Mouse (Mus musculus) heart, embryonic 13.5 days (tissue): ENCODE measurements around the gene Tfpi. TPM values are rescaled to one million over a fixed set of nuclear protein-coding genes. Genes with fewer than 3 reads are reported as not detected.
A peak's percentile ranks its signal among the peaks of the same experiment; 100 is the strongest.
"Not testable (repeated sequence)": the region's sequence is repeated elsewhere in the genome, so short reads cannot be mapped to it uniquely, and the experiment has no call there.

Experiments
- ATAC-seq: fragments of 200-750 bp; cut with Nextera tagmentation; 2 replicates; pipeline ENCODE4 v1.8.0; 2017; ENCODE audit warnings: moderate TSS enrichment; ENCODE audit not compliant: insufficient number of reproducible peaks, low FRiP score, low TSS enrichment; ENCODE audit errors: extremely low read depth
- H3K27ac ChIP-seq: fragments of 300-500 bp; sonication (generic); replicated peaks from 2 replicates; pipeline ENCODE4 v1.5.1; 2015; ENCODE audit warnings: moderate library complexity, mild to moderate bottlenecking, inconsistent platforms
- H3K27me3 ChIP-seq: fragments of 300-500 bp; sonication (generic); replicated peaks from 2 replicates; pipeline ENCODE4 v1.6.1; 2015; ENCODE audit warnings: mild to moderate bottlenecking, inconsistent platforms
- H3K36me3 ChIP-seq: fragments of 300-500 bp; sonication (generic); 2 replicates; pipeline ENCODE4 v1.6.1; 2015; ENCODE audit warnings: mild to moderate bottlenecking, inconsistent platforms
- H3K4me1 ChIP-seq: fragments of 300-500 bp; sonication (generic); 2 replicates; pipeline ENCODE4 v1.6.1; 2015; ENCODE audit warnings: inconsistent platforms
- H3K4me2 ChIP-seq: fragments of 300-500 bp; sonication (generic); 2 replicates; pipeline ENCODE4 v1.6.1; 2015; ENCODE audit warnings: inconsistent platforms, mild to moderate bottlenecking, moderate library complexity
- H3K4me3 ChIP-seq: fragments of 300-500 bp; sonication (generic); 2 replicates; pipeline ENCODE4 v1.5.1; 2015; ENCODE audit warnings: moderate library complexity, mild to moderate bottlenecking, inconsistent platforms
- H3K9ac ChIP-seq: fragments of 300-500 bp; sonication (generic); 2 replicates; pipeline ENCODE4 v1.6.1; 2015; ENCODE audit warnings: inconsistent platforms, mild to moderate bottlenecking, moderate library complexity
- H3K9me3 ChIP-seq: fragments of 300-500 bp; sonication (generic); 2 replicates; pipeline ENCODE4 v1.6.1; 2016; ENCODE audit warnings: inconsistent platforms
- WGBS: fragments of 180-500 bp; shearing (Covaris S2); methylation state at CpG from one replicate; pipeline ENCODE4 v1.1.7; 2015; ENCODE audit warnings: mixed read lengths; 5-methylcytosine and 5-hydroxymethylcytosine counted together
- polyA plus RNA-seq: library from polyadenylated mRNA; unstranded; fragments of >200 nt; fragmentation: Nextera tagmentation; extraction: Ambion mirVana; gene quantifications from 2 replicates; pipeline ENCODE4 v1.2.1, GENCODE M21; 2015

Gene Tfpi
- polyA plus RNA-seq, 1 experiment from 2014 or later = 72.0 TPM

DNA sequence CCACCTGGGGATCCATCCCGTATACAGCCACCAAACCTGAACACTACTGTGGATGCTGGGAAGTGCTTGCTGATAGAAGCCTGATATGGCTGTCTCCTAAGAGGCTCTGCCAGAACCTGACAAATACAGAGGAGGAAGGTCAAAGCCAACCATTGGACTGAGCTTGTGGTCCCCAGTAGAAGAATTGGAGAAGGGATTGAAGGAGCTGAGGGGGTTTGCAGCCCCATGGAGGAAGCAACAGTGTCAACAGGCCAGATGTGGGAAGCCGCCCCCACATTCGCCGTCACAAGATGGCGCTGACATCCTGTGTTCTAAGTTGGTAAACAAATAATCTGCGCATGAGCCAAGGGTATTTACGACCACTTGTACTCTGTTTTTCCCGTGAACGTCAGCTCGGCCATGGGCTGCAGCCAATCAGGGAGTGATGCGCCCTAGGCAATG, 28.4 kb upstream of the Tfpi start:
- peak overlapping the region; percentile 51 for H3K27ac ChIP-seq
- 46% methylated on average over 5 of the region's 11 CpGs for WGBS

DNA sequence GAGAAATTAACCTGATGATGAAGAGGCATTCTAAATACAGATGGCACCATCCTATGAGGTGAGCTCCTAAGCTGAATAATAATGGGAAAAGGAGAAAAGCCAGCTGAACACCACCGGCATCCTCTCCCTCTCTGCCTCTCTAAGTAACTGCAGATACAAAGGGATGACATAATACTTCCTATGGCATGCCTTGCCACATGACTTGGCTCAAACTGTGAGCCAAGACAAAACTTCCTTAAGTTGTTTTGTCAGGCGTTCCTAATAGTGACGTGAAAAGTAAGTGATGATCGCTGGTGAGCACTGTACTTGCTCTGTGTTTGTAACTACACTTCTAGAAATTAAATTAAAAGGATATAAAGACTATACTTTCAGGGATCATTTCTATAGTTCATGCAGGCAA, 27.7 kb upstream of the Tfpi start:
- Histone ChIP-seq H3K4me1 (no peaks in the 10 kb centered on the region), H3K9ac (no peak overlapping the region), H3K27ac (peak overlapping the region; percentile 51; the same call in 1 of the 2 replicates), H3K4me3 (no peak overlapping the region), H3K9me3 (no peaks in the 10 kb centered on the region), H3K27me3 (no peaks in the 10 kb centered on the region), H3K4me2 (no peak overlapping the region), H3K36me3 (no peaks in the 10 kb centered on the region)
- WGBS = 51% methylated on average over 4 of the region's 4 CpGs
- ATAC-seq = no peak; the same call in 1 of the 2 replicates

More for the DNA sequence above, 28.4 kb upstream of the Tfpi start:
- H3K4me2 ChIP-seq = peak overlapping the region; percentile 40
- H3K27me3 ChIP-seq, H3K4me1 ChIP-seq, H3K9me3 ChIP-seq, H3K36me3 ChIP-seq, ATAC-seq: not testable (repeated sequence)
- peak overlapping the region; percentile 8 for H3K4me3 ChIP-seq
- H3K9ac ChIP-seq = 0 out of 2 replicates have a peak overlapping the region, but pooled peaks have one; percentile 47

DNA sequence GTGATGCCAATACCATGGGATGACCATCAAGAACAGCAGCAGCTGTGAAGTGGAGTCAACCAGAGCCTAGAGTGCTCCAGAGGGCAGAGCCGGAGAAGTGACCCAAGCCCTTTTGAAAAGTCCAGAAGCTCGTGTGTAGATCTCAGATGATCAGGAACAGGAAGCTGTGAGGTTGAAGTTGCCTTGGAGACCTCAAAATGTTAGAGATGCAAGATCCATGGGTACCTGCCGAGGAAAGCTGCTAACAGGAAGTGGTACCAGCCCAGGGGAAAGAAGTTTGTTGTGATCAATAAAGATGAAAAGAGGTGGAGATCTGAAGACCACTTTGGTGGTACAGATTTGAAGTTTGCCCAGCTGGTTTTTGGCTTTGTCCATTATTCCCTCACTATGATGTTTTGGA, 22.3 kb upstream of the Tfpi start:
- Histone ChIP-seq H3K36me3 (no peaks in the 10 kb centered on the region), H3K4me1 (no peaks in the 10 kb centered on the region), H3K27me3 (no peaks in the 10 kb centered on the region), H3K9me3 (no peaks in the 10 kb centered on the region), H3K9ac (no peak overlapping the region), H3K27ac (no peak overlapping the region), H3K4me3 (no peak overlapping the region), H3K4me2 (no peak overlapping the region)
- ATAC-seq = no peak
- WGBS = 63% methylated on average over 3 of the region's 3 CpGs

DNA sequence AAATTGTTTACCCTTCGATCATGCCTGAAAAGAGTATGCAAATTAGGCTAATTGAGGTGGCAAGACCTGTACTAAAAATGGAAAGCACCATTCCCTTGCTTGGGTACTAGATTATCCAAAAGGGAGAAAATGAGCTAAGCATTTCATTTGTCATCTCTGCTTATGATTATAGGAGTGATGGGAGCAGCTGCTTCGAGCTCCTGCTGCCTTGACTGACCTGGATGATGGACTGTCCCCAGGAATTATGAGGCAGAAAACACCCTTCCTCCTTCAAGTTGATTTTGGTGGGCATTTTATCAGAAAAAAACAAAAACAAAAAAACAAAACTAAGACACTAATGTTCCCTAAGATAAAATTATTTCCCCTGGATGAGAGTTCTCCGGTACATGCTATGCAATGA, 18.5 kb upstream of the Tfpi start:
- no peak for ATAC-seq
- Histone ChIP-seq H3K4me3 (no peak overlapping the region), H3K4me1 (no peaks in the 10 kb centered on the region), H3K36me3 (no peaks in the 10 kb centered on the region), H3K27me3 (no peaks in the 10 kb centered on the region), H3K4me2 (no peak overlapping the region), H3K9ac (no peak overlapping the region), H3K27ac (no peak overlapping the region), H3K9me3 (no peaks in the 10 kb centered on the region)
- WGBS = 75% methylated on average over 3 of the region's 3 CpGs

DNA sequence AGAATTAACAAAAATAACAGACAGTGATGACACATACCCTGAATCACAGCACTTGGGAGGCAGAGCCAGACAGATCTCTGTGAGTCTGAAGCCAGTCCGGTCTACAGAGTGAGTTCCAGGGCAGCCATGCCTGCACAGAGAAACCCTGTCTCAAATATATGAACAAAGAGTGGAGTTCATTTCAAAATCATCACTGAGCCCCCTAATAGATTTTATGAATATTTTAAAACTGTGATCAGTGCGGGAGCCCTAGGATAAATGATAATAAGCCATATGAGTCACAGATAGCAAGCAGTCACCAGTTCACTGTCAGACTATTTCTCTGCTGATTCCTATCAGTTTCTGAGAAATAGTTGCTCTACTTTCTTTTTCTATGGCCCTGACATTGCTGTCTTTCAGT, 17.1 kb upstream of the Tfpi start:
- H3K9ac ChIP-seq = no peak overlapping the region
- no peak overlapping the region for H3K4me3 ChIP-seq
- H3K27me3 ChIP-seq = no peaks in the 10 kb centered on the region
- 87% methylated on average over 2 of the region's 2 CpGs for WGBS
- H3K4me1 ChIP-seq = no peaks in the 10 kb centered on the region
- no peak overlapping the region for H3K4me2 ChIP-seq
- H3K9me3 ChIP-seq = no peaks in the 10 kb centered on the region
- H3K27ac ChIP-seq = no peak overlapping the region
- H3K36me3 ChIP-seq = no peaks in the 10 kb centered on the region
- no peak for ATAC-seq

DNA sequence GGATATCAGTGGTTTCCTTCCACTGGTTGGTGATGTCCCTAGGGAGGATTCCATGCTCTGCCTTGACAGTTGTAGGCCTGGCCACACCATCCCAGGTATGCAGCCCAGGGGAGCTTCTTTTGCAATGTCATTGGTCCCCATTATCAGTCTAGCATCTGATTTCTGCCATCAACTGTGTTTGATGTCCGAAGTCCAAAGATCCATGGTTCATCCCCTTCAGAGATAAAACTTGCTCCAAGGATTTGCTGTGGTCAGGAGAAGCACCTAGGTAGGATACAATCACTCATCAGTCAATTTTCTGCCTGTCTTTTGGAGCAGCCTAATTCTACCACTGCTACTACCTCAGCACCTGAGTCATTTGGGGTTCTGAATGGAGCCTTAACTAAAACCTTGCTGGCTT, 15.1 kb upstream of the Tfpi start:
- Histone ChIP-seq H3K9ac (no peak overlapping the region), H3K9me3 (no peaks in the 10 kb centered on the region), H3K4me3 (no peak overlapping the region), H3K27me3 (no peaks in the 10 kb centered on the region), H3K27ac (no peak overlapping the region), H3K36me3 (no peaks in the 10 kb centered on the region), H3K4me1 (0 out of 2 replicates have a peak, but pooled peaks cover 2% of the 10 kb centered on the region), H3K4me2 (no peak overlapping the region)
- 71% methylated on average over 1 of the region's 1 CpGs for WGBS
- ATAC-seq = no peak

DNA sequence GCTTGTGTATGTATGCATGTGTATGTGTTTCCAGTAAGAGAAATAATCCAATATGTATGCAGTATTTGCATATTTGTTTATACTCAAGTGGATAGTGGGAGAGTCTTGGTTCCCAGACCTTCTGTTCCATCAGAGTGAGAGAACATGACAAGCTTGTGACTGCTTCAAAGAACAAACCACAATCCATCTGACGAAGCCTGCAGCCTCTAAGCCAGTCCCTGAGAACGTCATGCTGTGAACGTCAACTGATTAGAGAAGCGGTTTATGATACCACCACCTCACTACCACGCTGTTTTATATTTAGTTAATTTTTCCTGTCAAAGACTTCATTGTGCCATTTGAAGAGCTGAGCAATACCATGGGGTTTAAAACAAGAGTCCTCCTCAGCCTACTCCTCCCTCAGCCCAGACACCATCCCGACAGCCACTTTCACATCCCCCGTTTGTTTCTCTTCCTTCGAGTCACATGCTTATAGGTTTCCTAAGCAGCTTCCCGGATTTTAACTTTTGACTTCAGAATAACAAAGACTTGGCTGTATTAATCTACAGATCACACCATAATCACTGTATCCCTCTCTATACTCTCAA, 11.2 kb upstream of the Tfpi start:
- Histone ChIP-seq H3K27ac (no peak overlapping the region), H3K27me3 (no peaks in the 10 kb centered on the region), H3K9me3 (no peaks in the 10 kb centered on the region), H3K4me2 (no peak overlapping the region), H3K9ac (0 out of 2 replicates have a peak overlapping the region, but pooled peaks have one; percentile 28), H3K4me1 (0 out of 2 replicates have a peak, but pooled peaks cover 2% of the 10 kb centered on the region), H3K36me3 (no peaks in the 10 kb centered on the region), H3K4me3 (no peak overlapping the region)
- no peak for ATAC-seq
- 38% methylated on average over 9 of the region's 9 CpGs for WGBS

DNA sequence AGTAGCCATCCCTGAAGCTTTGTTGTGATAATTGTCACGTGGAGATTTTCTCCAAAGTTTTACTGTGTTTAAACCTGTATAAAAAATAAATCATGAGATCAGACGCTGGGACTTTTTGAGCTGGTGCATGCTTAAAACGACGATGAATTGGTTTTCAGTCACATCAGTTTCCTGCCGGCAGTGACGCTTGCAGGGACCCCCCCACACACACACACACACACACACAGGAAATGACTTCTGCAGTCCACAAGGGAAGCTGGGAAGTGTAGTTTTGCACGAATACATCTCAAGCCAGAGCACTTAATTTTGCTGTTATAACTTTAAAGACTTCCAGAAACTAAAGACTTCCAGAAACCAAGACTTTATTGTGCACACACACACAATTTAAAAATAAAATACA, 5.3 kb upstream of the Tfpi start:
- H3K4me1 ChIP-seq = peaks cover 9% of the 10 kb centered on the region
- ATAC-seq = peak; percentile 63; the same call in 1 of the 2 replicates
- no peaks in the 10 kb centered on the region for H3K27me3 ChIP-seq
- H3K36me3 ChIP-seq = no peaks in the 10 kb centered on the region
- 0 out of 2 replicates have a peak overlapping the region, but pooled peaks have one; percentile 12 for H3K27ac ChIP-seq
- H3K9ac ChIP-seq = 0 out of 2 replicates have a peak overlapping the region, but pooled peaks have one; percentile 28
- 33% methylated on average over 7 of the region's 7 CpGs for WGBS
- no peaks in the 10 kb centered on the region for H3K9me3 ChIP-seq
- H3K4me2 ChIP-seq = peak overlapping the region; percentile 53
- peak overlapping the region; percentile 17; the same call in 1 of the 2 replicates for H3K4me3 ChIP-seq

DNA sequence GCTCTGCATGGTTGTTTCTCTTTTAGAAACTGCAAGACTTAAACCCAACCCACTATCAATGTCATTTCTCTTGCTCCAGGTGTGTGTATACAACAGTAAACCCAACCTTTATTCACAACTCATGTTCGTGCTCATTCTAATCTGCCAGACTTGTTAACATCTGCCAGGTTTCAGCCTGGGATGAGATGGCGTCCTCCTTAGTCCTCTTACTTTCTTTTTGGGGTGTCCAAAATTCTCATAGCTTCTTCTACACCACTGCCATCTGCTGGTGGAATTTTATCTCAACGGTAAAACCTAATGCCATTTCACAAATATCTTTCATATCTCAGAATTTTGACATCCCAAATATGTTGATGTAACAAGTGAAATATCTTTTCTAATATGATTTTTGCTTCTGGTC, 2.5 kb upstream of the Tfpi start:
- Histone ChIP-seq H3K9ac (0 out of 2 replicates have a peak overlapping the region, but pooled peaks have one; percentile 29), H3K36me3 (peaks cover 3% of the 10 kb centered on the region; the same call in 1 of the 2 replicates), H3K4me2 (peak overlapping the region; percentile 50), H3K4me1 (peaks cover 37% of the 10 kb centered on the region), H3K27ac (no peak overlapping the region), H3K4me3 (no peak overlapping the region; the same call in 1 of the 2 replicates), H3K27me3 (no peaks in the 10 kb centered on the region), H3K9me3 (no peaks in the 10 kb centered on the region)
- ATAC-seq = no peak
- 15% methylated on average over 3 of the region's 3 CpGs for WGBS

DNA sequence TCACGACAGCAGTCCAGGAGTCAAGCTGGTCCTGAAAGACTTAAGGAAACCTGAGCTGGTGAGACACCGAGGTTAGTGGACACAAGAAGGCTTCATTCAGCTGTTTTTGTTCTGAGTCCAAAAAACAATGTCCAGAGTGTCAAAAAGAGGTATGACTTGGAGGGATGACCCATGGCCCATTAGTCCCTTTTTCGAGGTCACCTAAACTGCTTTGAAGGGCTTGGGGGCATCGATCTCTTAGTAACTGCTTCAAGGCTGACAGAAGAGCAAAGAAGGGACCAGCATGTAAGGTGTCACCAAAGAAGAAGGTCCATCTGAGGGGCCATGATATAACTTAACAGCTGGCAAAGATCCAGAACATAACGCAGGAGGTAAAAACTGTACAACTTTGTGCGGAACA, 1.2 kb upstream of the Tfpi start:
- no peak for ATAC-seq
- no peak overlapping the region for H3K4me2 ChIP-seq
- no peaks in the 10 kb centered on the region for H3K9me3 ChIP-seq
- peaks cover 16% of the 10 kb centered on the region for H3K36me3 ChIP-seq
- H3K9ac ChIP-seq = no peak overlapping the region
- no peak overlapping the region for H3K27ac ChIP-seq
- WGBS = 91% methylated on average over 6 of the region's 6 CpGs
- H3K4me1 ChIP-seq = peaks cover 48% of the 10 kb centered on the region
- H3K4me3 ChIP-seq = no peak overlapping the region
- H3K27me3 ChIP-seq = no peaks in the 10 kb centered on the region

DNA sequence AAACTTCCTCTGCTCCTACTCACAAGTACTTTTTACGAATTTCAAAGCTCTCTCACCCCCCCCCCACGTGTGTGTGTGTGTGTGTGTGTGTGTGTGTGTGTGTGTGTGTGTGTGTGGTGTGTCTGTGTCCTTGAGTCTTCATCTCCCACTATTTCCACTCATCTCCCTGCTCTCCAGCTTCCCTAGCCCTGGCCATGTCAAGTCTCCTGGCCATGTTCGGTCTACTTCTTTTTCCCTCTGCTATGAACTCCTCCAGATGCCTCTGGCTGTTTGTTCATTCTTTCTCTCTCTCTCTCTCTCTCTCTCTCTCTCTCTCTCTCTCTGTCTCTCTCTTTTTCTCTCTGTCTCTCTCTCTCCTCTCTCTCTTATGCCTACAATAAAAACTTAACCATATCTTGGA, 444 bp downstream of the Tfpi start:
- H3K4me1 ChIP-seq = peaks cover 48% of the 10 kb centered on the region
- peak overlapping the region; percentile 51 for H3K4me3 ChIP-seq
- 21% methylated on average over 2 of the region's 3 CpGs for WGBS
- peak overlapping the region; percentile 83 for H3K9ac ChIP-seq
- no peaks in the 10 kb centered on the region for H3K9me3 ChIP-seq
- H3K36me3 ChIP-seq = peaks cover 29% of the 10 kb centered on the region
- H3K27me3 ChIP-seq = no peaks in the 10 kb centered on the region
- H3K27ac ChIP-seq = peak overlapping the region; percentile 96
- no peak for ATAC-seq
- peak overlapping the region; percentile 66 for H3K4me2 ChIP-seq

DNA sequence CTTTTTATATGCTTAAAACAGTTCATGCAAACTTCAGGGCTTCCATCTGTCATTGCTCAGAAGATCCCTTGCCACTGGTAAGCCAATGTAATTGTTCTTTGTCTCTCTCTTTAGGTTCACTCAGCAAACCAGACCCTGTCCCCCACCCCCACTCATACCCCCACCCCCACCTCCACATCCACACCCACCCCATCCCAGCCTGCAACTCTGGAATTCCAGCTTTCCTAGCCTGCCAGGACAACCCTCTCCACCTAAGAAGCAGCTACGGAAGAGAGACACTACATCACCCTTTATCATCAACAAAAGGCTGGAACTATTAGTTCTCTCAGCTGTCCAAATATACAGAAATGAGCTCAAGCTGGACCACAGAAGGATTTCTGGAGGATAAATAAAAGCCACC, 974 bp downstream of the Tfpi start:
- H3K36me3 ChIP-seq = peaks cover 32% of the 10 kb centered on the region
- 3% methylated on average over 1 of the region's 1 CpGs for WGBS
- peak overlapping the region; percentile 66 for H3K4me2 ChIP-seq
- no peaks in the 10 kb centered on the region for H3K27me3 ChIP-seq
- H3K4me1 ChIP-seq = peaks cover 48% of the 10 kb centered on the region
- H3K9ac ChIP-seq = peak overlapping the region; percentile 83
- no peak for ATAC-seq
- peak overlapping the region; percentile 51 for H3K4me3 ChIP-seq
- H3K27ac ChIP-seq = peak overlapping the region; percentile 96
- no peaks in the 10 kb centered on the region for H3K9me3 ChIP-seq
